Mouse (Mus musculus): ENCODE measurements around the gene Casz1. TPM values are rescaled to one million over a fixed set of nuclear protein-coding genes. Genes with fewer than 3 reads are reported as not detected.

The Casz1 gene
- total and polyA plus RNA-seq, 3 experiments = 21.2 to 47.0 (median 42.5) TPM

- no peak overlapping the region for H3K9ac ChIP-seq (ENCODE audit: low read depth, low read length)
These were observed 53.3 kb downstream of the Casz1 start for GRCm38 (mm10) chr4:148857398-148858084.

GRCm38 (mm10) chr4:148858194-148858593, 54.0 kb downstream of the Casz1 start:
- Histone ChIP-seq H3K27me3 (ENCODE audit: control insufficient read depth, insufficient read depth, low read length) (no peaks in the 10 kb centered on the region), H3K4me3 (no peak overlapping the region), H3K27ac (no peak overlapping the region), H3K36me3 (ENCODE audit: control insufficient read depth, insufficient read depth, low read length) (no peaks in the 10 kb centered on the region), H3K4me1 (ENCODE audit: control insufficient read depth, insufficient read depth, low read length) (peaks cover 14% of the 10 kb centered on the region), H3K9ac (ENCODE audit: low read depth, low read length) (no peak overlapping the region), H3K79me2 (replicated peaks; ENCODE audit: control insufficient read depth, insufficient read depth, low read length) (no peaks in the 10 kb centered on the region)
- no peak for DNase-seq
- TF ChIP-seq CTCF (IDR thresholded peaks at IDR 0.05) (no peak), EP300 (IDR thresholded peaks at IDR 0.05; ENCODE audit: insufficient read depth, low read depth, low read length) (peak; percentile 48; the same call in 1 of the 2 replicates), POLR2A (IDR thresholded peaks at IDR 0.05; ENCODE audit: insufficient read depth, low read depth, low read length) (no peak)
- WGBS = 68% methylated on average over 7 of the region's 7 CpGs
- intact Hi-C loops (cut with DNase I) = no loop called here

More at GRCm38 (mm10) chr4:148857398-148858084, 53.3 kb downstream of the Casz1 start:
- Histone ChIP-seq H3K27me3 (ENCODE audit: control insufficient read depth, insufficient read depth, low read length) (no peaks in the 10 kb centered on the region), H3K36me3 (ENCODE audit: control insufficient read depth, insufficient read depth, low read length) (no peaks in the 10 kb centered on the region), H3K4me1 (ENCODE audit: control insufficient read depth, insufficient read depth, low read length) (peaks cover 15% of the 10 kb centered on the region), H3K27ac (no peak overlapping the region), H3K4me3 (no peak overlapping the region), H3K79me2 (replicated peaks; ENCODE audit: control insufficient read depth, insufficient read depth, low read length) (no peaks in the 10 kb centered on the region)
- DNase-seq = no peak
- intact Hi-C loops (cut with DNase I) = no loop called here
- 55% methylated on average over 13 of the region's 13 CpGs for WGBS
- peak; percentile 26; the same call in 1 of the 2 replicates for TF ChIP-seq CTCF (IDR thresholded peaks at IDR 0.05)
- TF ChIP-seq POLR2A (IDR thresholded peaks at IDR 0.05; ENCODE audit: insufficient read depth, low read depth, low read length) = no peak

- Histone ChIP-seq H3K4me1 (ENCODE audit: control insufficient read depth, insufficient read depth, low read length) (peaks cover 14% of the 10 kb centered on the region), H3K79me2 (replicated peaks; ENCODE audit: control insufficient read depth, insufficient read depth, low read length) (no peaks in the 10 kb centered on the region), H3K27ac (no peak overlapping the region), H3K36me3 (ENCODE audit: control insufficient read depth, insufficient read depth, low read length) (no peaks in the 10 kb centered on the region), H3K9ac (ENCODE audit: low read depth, low read length) (no peak overlapping the region), H3K27me3 (ENCODE audit: control insufficient read depth, insufficient read depth, low read length) (no peaks in the 10 kb centered on the region), H3K4me3 (no peak overlapping the region)
- DNase-seq = no peak
- 65% methylated on average over 7 of the region's 7 CpGs for WGBS
- intact Hi-C loops (cut with DNase I) = no loop called here
- TF ChIP-seq CTCF (IDR thresholded peaks at IDR 0.05) (no peak), POLR2A (IDR thresholded peaks at IDR 0.05; ENCODE audit: insufficient read depth, low read depth, low read length) (no peak), EP300 (IDR thresholded peaks at IDR 0.05; ENCODE audit: insufficient read depth, low read depth, low read length) (no peak)
These were observed 55.2 kb downstream of the Casz1 start for GRCm38 (mm10) chr4:148859415-148859814.

GRCm38 (mm10) chr4:148859906-148860491, 55.8 kb downstream of the Casz1 start:
- Histone ChIP-seq H3K27me3 (ENCODE audit: control insufficient read depth, insufficient read depth, low read length) (no peaks in the 10 kb centered on the region), H3K9ac (ENCODE audit: low read depth, low read length) (no peak overlapping the region), H3K79me2 (replicated peaks; ENCODE audit: control insufficient read depth, insufficient read depth, low read length) (no peaks in the 10 kb centered on the region), H3K4me1 (ENCODE audit: control insufficient read depth, insufficient read depth, low read length) (peaks cover 12% of the 10 kb centered on the region), H3K27ac (no peak overlapping the region), H3K4me3 (no peak overlapping the region), H3K36me3 (ENCODE audit: control insufficient read depth, insufficient read depth, low read length) (no peaks in the 10 kb centered on the region)
- no peak for DNase-seq
- 43% methylated on average over 27 of the region's 27 CpGs for WGBS
- TF ChIP-seq POLR2A (IDR thresholded peaks at IDR 0.05; ENCODE audit: insufficient read depth, low read depth, low read length) (no peak), EP300 (IDR thresholded peaks at IDR 0.05; ENCODE audit: insufficient read depth, low read depth, low read length) (no peak), CTCF (IDR thresholded peaks at IDR 0.05) (no peak)
- intact Hi-C loops (cut with DNase I) = no loop called here

GRCm38 (mm10) chr4:148860636-148861035, 56.4 kb downstream of the Casz1 start:
- intact Hi-C loops (cut with DNase I) = no loop called here
- Histone ChIP-seq H3K4me1 (ENCODE audit: control insufficient read depth, insufficient read depth, low read length) (peaks cover 12% of the 10 kb centered on the region), H3K27ac (no peak overlapping the region), H3K27me3 (ENCODE audit: control insufficient read depth, insufficient read depth, low read length) (no peaks in the 10 kb centered on the region), H3K79me2 (replicated peaks; ENCODE audit: control insufficient read depth, insufficient read depth, low read length) (no peaks in the 10 kb centered on the region), H3K4me3 (no peak overlapping the region), H3K36me3 (ENCODE audit: control insufficient read depth, insufficient read depth, low read length) (no peaks in the 10 kb centered on the region), H3K9ac (ENCODE audit: low read depth, low read length) (no peak overlapping the region)
- TF ChIP-seq POLR2A (IDR thresholded peaks at IDR 0.05; ENCODE audit: insufficient read depth, low read depth, low read length) = no peak
- 84% methylated on average over 7 of the region's 7 CpGs for WGBS
- no peak for DNase-seq

GRCm38 (mm10) chr4:148866812-148867470, 62.7 kb downstream of the Casz1 start:
- Histone ChIP-seq H3K9ac (ENCODE audit: low read depth, low read length) (no peak overlapping the region), H3K4me1 (ENCODE audit: control insufficient read depth, insufficient read depth, low read length) (peaks cover 20% of the 10 kb centered on the region), H3K27ac (peak overlapping the region; percentile 23; the same call in 1 of the 2 replicates), H3K79me2 (replicated peaks; ENCODE audit: control insufficient read depth, insufficient read depth, low read length) (no peaks in the 10 kb centered on the region), H3K4me3 (no peak overlapping the region), H3K27me3 (ENCODE audit: control insufficient read depth, insufficient read depth, low read length) (no peaks in the 10 kb centered on the region), H3K36me3 (ENCODE audit: control insufficient read depth, insufficient read depth, low read length) (peaks cover 3% of the 10 kb centered on the region; the same call in 1 of the 2 replicates)
- intact Hi-C loops (cut with DNase I) = no loop called here
- WGBS = 34% methylated on average over 12 of the region's 12 CpGs
- TF ChIP-seq POLR2A (IDR thresholded peaks at IDR 0.05; ENCODE audit: insufficient read depth, low read depth, low read length) = no peak
- no peak for TF ChIP-seq CTCF (IDR thresholded peaks at IDR 0.05)
- no peak for TF ChIP-seq EP300 (IDR thresholded peaks at IDR 0.05; ENCODE audit: insufficient read depth, low read depth, low read length)
- no peak for DNase-seq

Measured in heart, adult 2 months (tissue).